Mouse (Mus musculus) embryo, embryonic 10.5 days (tissue): ENCODE data around the gene Myo1d.

Experiments
- DNase-seq: peaks from one replicate; pipeline ENCODE4 v3.0.0-alpha.2; 2015; ENCODE audit warnings: low spot score

Gene Myo1d

GRCm38 (mm10) chr11:80503726-80504452 is 275.9 kb downstream of the Myo1d start:
- DNase-seq = peak; percentile 90

GRCm38 (mm10) chr11:80503281-80503680 is 276.5 kb downstream of the Myo1d start:
- DNase-seq = no peak

GRCm38 (mm10) chr11:80499550-80499952 is 280.3 kb downstream of the Myo1d start:
- DNase-seq = no peak

- no peak for DNase-seq
Observed at GRCm38 (mm10) chr11:80498328-80499070, 281.3 kb downstream of the Myo1d start.

GRCm38 (mm10) chr11:80497225-80497919 is 282.5 kb downstream of the Myo1d start:
- DNase-seq = no peak

- DNase-seq = no peak
Observed at GRCm38 (mm10) chr11:80496640-80497039, 283.2 kb downstream of the Myo1d start.

- DNase-seq = no peak
Observed at GRCm38 (mm10) chr11:80495972-80496371, 283.9 kb downstream of the Myo1d start.

- DNase-seq = no peak
Observed at GRCm38 (mm10) chr11:80494852-80495251, 285.0 kb downstream of the Myo1d start.

GRCm38 (mm10) chr11:80493186-80493585 is 286.6 kb downstream of the Myo1d start:
- DNase-seq = no peak

GRCm38 (mm10) chr11:80490831-80491230 is 289.0 kb downstream of the Myo1d start:
- no peak for DNase-seq

- no peak for DNase-seq
Observed at GRCm38 (mm10) chr11:80489882-80490196, 290.0 kb downstream of the Myo1d start.

GRCm38 (mm10) chr11:80489172-80489881 is 290.5 kb downstream of the Myo1d start:
- DNase-seq = peak; percentile 36

- DNase-seq = no peak
Observed at GRCm38 (mm10) chr11:80487904-80488587, 291.8 kb downstream of the Myo1d start.

- DNase-seq = no peak
Observed at GRCm38 (mm10) chr11:80485622-80486206, 294.1 kb downstream of the Myo1d start.

GRCm38 (mm10) chr11:80485120-80485551 is 294.7 kb downstream of the Myo1d start:
- DNase-seq = no peak

- DNase-seq = peak; percentile 48
Observed at GRCm38 (mm10) chr11:80484191-80484791, 295.5 kb downstream of the Myo1d start.

GRCm38 (mm10) chr11:80483536-80484067 is 296.2 kb downstream of the Myo1d start:
- DNase-seq = no peak

GRCm38 (mm10) chr11:80482921-80483320 is 296.9 kb downstream of the Myo1d start:
- no peak for DNase-seq

- DNase-seq = no peak
Observed at GRCm38 (mm10) chr11:80482347-80482746, 297.5 kb downstream of the Myo1d start.

- DNase-seq = no peak
Observed at GRCm38 (mm10) chr11:80481409-80482050, 298.3 kb downstream of the Myo1d start.
